Mouse (Mus musculus) heart, postnatal 25 days (tissue): ENCODE results near the gene Fbxl16. TPM values are rescaled to one million over a fixed set of nuclear protein-coding genes. Genes with fewer than 3 reads are reported as not detected.
A peak's percentile ranks its signal among the peaks of the same experiment; 100 is the strongest.

Experiments
- DNase-seq: peaks from one replicate; pipeline ENCODE4 v3.0.0; 2022; ENCODE audit warnings: low spot score
- intact Hi-C: fragments of 180-260 bp; cut with DNase I; formaldehyde crosslinking; loops from one replicate; pipeline ENCODE4 v1.15.1; 2025
- total RNA-seq, 2 experiments: library from RNA; stranded (reverse); gene quantifications; 2 replicates each; pipeline ENCODE4 v1.2.3; 2021

Gene Fbxl16
- total RNA-seq, 2 experiments from 2014 or later, result 1.2 to 1.3 TPM

GRCm38 (mm10) chr17:25837076-25837410, 28.2 kb downstream of the Fbxl16 start, which contains the start of gene Rhbdl1:
Rhbdl1 (minus strand) TSS chr17:25837295.
- intact Hi-C loops, result no loop called here
- peak; percentile 51 for DNase-seq

- intact Hi-C loops, result no loop called here
- DNase-seq, result no peak
Observed at GRCm38 (mm10) chr17:25837533-25837932, 28.6 kb downstream of the Fbxl16 start.

- DNase-seq, result no peak
- intact Hi-C loops, result no loop called here
Observed at GRCm38 (mm10) chr17:25838904-25839303, 30.0 kb downstream of the Fbxl16 start.

- intact Hi-C loops, result no loop called here
Observed at GRCm38 (mm10) chr17:25839455-25840235, 30.8 kb downstream of the Fbxl16 start.

GRCm38 (mm10) chr17:25840519-25840918, 31.6 kb downstream of the Fbxl16 start:
- intact Hi-C loops, result no loop called here
- no peak for DNase-seq

More at GRCm38 (mm10) chr17:25839455-25840235, 30.8 kb downstream of the Fbxl16 start:
- DNase-seq, result no peak

- intact Hi-C loops, result no loop called here
Observed at GRCm38 (mm10) chr17:25841117-25841880, 32.4 kb downstream of the Fbxl16 start, which contains the start of gene Gm20683. Gm20683 (minus strand) TSS chr17:25841763.

GRCm38 (mm10) chr17:25842509-25842908, 33.6 kb downstream of the Fbxl16 start:
- no peak for DNase-seq
- intact Hi-C loops, result no loop called here

More at GRCm38 (mm10) chr17:25841117-25841880, 32.4 kb downstream of the Fbxl16 start, which contains the start of gene Gm20683:
- DNase-seq, result no peak

GRCm38 (mm10) chr17:25843122-25843521, 34.2 kb downstream of the Fbxl16 start:
- intact Hi-C loops, result no loop called here
- DNase-seq, result no peak

GRCm38 (mm10) chr17:25843636-25844395, 34.9 kb downstream of the Fbxl16 start:
- DNase-seq, result no peak

GRCm38 (mm10) chr17:25844396-25844901, 35.6 kb downstream of the Fbxl16 start, which contains the start of gene Rhot2:
Rhot2 (minus strand) TSS chr17:25844851.
- intact Hi-C loops, result loop anchor here (1.0 kb wide), 1 partner anchor 15 kb away; no protein-coding TSS in a partner anchor
- peak; percentile 89 for DNase-seq

More at GRCm38 (mm10) chr17:25843636-25844395, 34.9 kb downstream of the Fbxl16 start:
- intact Hi-C loops, result loop anchor here (1.0 kb wide), 1 partner anchor 15 kb away; no protein-coding TSS in a partner anchor

- DNase-seq, result no peak
- intact Hi-C loops, result no loop called here
Observed at GRCm38 (mm10) chr17:25860229-25860628, 51.3 kb downstream of the Fbxl16 start.

GRCm38 (mm10) chr17:25860832-25861703, 52.2 kb downstream of the Fbxl16 start, which contains the start of gene Wdr90:
Wdr90 (minus strand) TSS chr17:25861501.
- intact Hi-C loops, result no loop called here
- DNase-seq, result peak; percentile 85

GRCm38 (mm10) chr17:25861704-25862612, 53.1 kb downstream of the Fbxl16 start:
- no peak for DNase-seq
- intact Hi-C loops, result no loop called here

GRCm38 (mm10) chr17:25863681-25864080, 54.8 kb downstream of the Fbxl16 start:
- intact Hi-C loops, result no loop called here
- DNase-seq, result no peak

- no peak for DNase-seq
- intact Hi-C loops, result no loop called here
Observed at GRCm38 (mm10) chr17:25864311-25864710, 55.4 kb downstream of the Fbxl16 start.

GRCm38 (mm10) chr17:25865288-25865687, 56.4 kb downstream of the Fbxl16 start:
- no peak for DNase-seq
- intact Hi-C loops, result loop anchor here (5.0 kb wide), 1 partner anchor 33 kb away; the partner anchor contains the start of gene Stub1

- DNase-seq, result no peak
- intact Hi-C loops, result loop anchor here (5.0 kb wide), 1 partner anchor 34 kb away; the partner anchor contains the start of gene Stub1
Observed at GRCm38 (mm10) chr17:25866172-25866571, 57.3 kb downstream of the Fbxl16 start.

- intact Hi-C loops, result loop anchor here (5.0 kb wide), 1 partner anchor 35 kb away; the partner anchor contains the start of gene Stub1
- no peak for DNase-seq
Observed at GRCm38 (mm10) chr17:25867509-25867835, 58.6 kb downstream of the Fbxl16 start.
